Mouse (Mus musculus): Measurements from ENCODE around the gene Msgn1.

GRCm38 (mm10) chr12:11216454-11216853, 7.7 kb upstream of the Msgn1 start:
- TF ChIP-seq CTCF (IDR thresholded peaks at IDR 0.05; ENCODE audit: control insufficient read depth, insufficient read depth, insufficient read length) (no peak), CEBPB (IDR thresholded peaks at IDR 0.05; ENCODE audit: low read depth) (no peak), MAX (IDR thresholded peaks at IDR 0.05) (no peak), USF1 (IDR thresholded peaks at IDR 0.05; ENCODE audit: low read depth) (no peak), FOSL1 (IDR thresholded peaks at IDR 0.05; ENCODE audit: insufficient read depth, low read length, poor library complexity, severe bottlenecking) (no peak), MYOG (IDR thresholded peaks at IDR 0.05; ENCODE audit: control insufficient read depth, extremely low read depth, insufficient read length) (no peak), MYOD1 (IDR thresholded peaks at IDR 0.05; ENCODE audit: control insufficient read depth, insufficient read length, low read depth) (no peak)
